Mouse (Mus musculus) hindbrain, embryonic 14.5 days (tissue): ENCODE measurements around the gene Parm1. TPM values are rescaled to one million over a fixed set of nuclear protein-coding genes. Genes with fewer than 3 reads are reported as not detected.

Experiments
- ATAC-seq: fragments of 200-750 bp; cut with Nextera tagmentation; 2 replicates; pipeline ENCODE4 v1.8.0; 2017; ENCODE audit warnings: moderate number of reproducible peaks, mild to moderate bottlenecking, moderate TSS enrichment, moderate library complexity; ENCODE audit not compliant: low FRiP score
- DNase-seq: peaks from one replicate; pipeline ENCODE4 v3.0.0-alpha.2; 2015; ENCODE audit warnings: low spot score
- H3K27ac ChIP-seq: fragments of 300-500 bp; sonication (generic); 2 replicates; pipeline ENCODE4 v1.5.1; 2014; ENCODE audit warnings: mild to moderate bottlenecking, moderate library complexity
- H3K27me3 ChIP-seq: fragments of 300-500 bp; sonication (generic); 2 replicates; pipeline ENCODE4 v1.6.1; 2014; ENCODE audit warnings: mild to moderate bottlenecking, low read length, mixed read lengths; ENCODE audit not compliant: control insufficient read depth, insufficient read depth
- H3K36me3 ChIP-seq: fragments of 300-500 bp; sonication (generic); replicated peaks from 2 replicates; pipeline ENCODE4 v1.6.1; 2014; ENCODE audit not compliant: control insufficient read depth, insufficient read depth
- H3K4me1 ChIP-seq: fragments of 300-500 bp; sonication (generic); replicated peaks from 2 replicates; pipeline ENCODE4 v1.6.1; 2014; ENCODE audit warnings: antibody characterized with exemption, low read length, mixed read lengths; ENCODE audit not compliant: control insufficient read depth, insufficient read depth
- H3K4me2 ChIP-seq: fragments of 300-500 bp; sonication (generic); replicated peaks from 2 replicates; pipeline ENCODE4 v1.6.1; 2014; ENCODE audit warnings: mild to moderate bottlenecking, moderate library complexity
- H3K4me3 ChIP-seq: fragments of 300-500 bp; sonication (generic); replicated peaks from 2 replicates; pipeline ENCODE4 v1.5.1; 2014; ENCODE audit warnings: mild to moderate bottlenecking, low read length
- H3K9ac ChIP-seq: fragments of 300-500 bp; sonication (generic); 2 replicates; pipeline ENCODE4 v1.6.1; 2014
- H3K9me3 ChIP-seq: fragments of 300-500 bp; sonication (generic); 2 replicates; pipeline ENCODE4 v1.6.1; 2016; ENCODE audit warnings: low read length; ENCODE audit not compliant: control insufficient read depth
- WGBS: fragments of 180-500 bp; shearing (Covaris S2); extraction: QIAGEN DNeasy Blood & Tissue Kit; methylation state at CpG from one replicate; pipeline ENCODE4 v1.1.7; 2014; 5-methylcytosine and 5-hydroxymethylcytosine counted together
- polyA plus RNA-seq: library from polyadenylated mRNA; unstranded; fragments of >200 nt; fragmentation: Nextera tagmentation; extraction: Ambion mirVana; gene quantifications from 2 replicates; pipeline ENCODE4 v1.2.1, GENCODE M21; 2014

The Parm1 gene
- polyA plus RNA-seq, 1 experiment from 2014 or later = 5.5 TPM

- Histone ChIP-seq H3K4me1 (no peaks in the 10 kb centered on the region), H3K4me3 (no peak overlapping the region), H3K4me2 (no peak overlapping the region), H3K9me3 (no peaks in the 10 kb centered on the region), H3K27me3 (no peaks in the 10 kb centered on the region), H3K9ac (no peak overlapping the region), H3K27ac (no peak overlapping the region), H3K36me3 (no peaks in the 10 kb centered on the region)
- ATAC-seq (no peak), DNase-seq (no peak)
- 85% methylated on average over 1 of the region's 1 CpGs for WGBS
Observed at GRCm38 (mm10) chr5:91662715-91663114, 145.3 kb downstream of the Parm1 start.

- H3K9me3 ChIP-seq = no peaks in the 10 kb centered on the region
- H3K36me3 ChIP-seq = no peaks in the 10 kb centered on the region
- DNase-seq (no peak), ATAC-seq (no peak)
- WGBS = 45% methylated on average over 4 of the region's 4 CpGs
- no peaks in the 10 kb centered on the region for H3K4me1 ChIP-seq
- no peak overlapping the region for H3K4me3 ChIP-seq
- no peak overlapping the region for H3K27ac ChIP-seq
- H3K4me2 ChIP-seq = no peak overlapping the region
- H3K9ac ChIP-seq = no peak overlapping the region
- no peaks in the 10 kb centered on the region for H3K27me3 ChIP-seq
Observed at GRCm38 (mm10) chr5:91667127-91667526, 149.7 kb downstream of the Parm1 start.

- WGBS = 84% methylated on average over 4 of the region's 4 CpGs
- H3K4me2 ChIP-seq = no peak overlapping the region
Observed at GRCm38 (mm10) chr5:91669235-91669634, 151.8 kb downstream of the Parm1 start.

More at GRCm38 (mm10) chr5:91669235-91669634, 151.8 kb downstream of the Parm1 start:
- Histone ChIP-seq H3K36me3 (no peaks in the 10 kb centered on the region), H3K9ac (no peak overlapping the region), H3K9me3 (no peaks in the 10 kb centered on the region), H3K27me3 (no peaks in the 10 kb centered on the region), H3K27ac (no peak overlapping the region), H3K4me1 (no peaks in the 10 kb centered on the region), H3K4me3 (no peak overlapping the region)
- no peak for DNase-seq
- ATAC-seq = no peak

Other genes starting within 250 kb of the Parm1 start
- 0.14 TPM in 1 of 2 replicates, not detected in the other for gene Btc, start 114.6 kb upstream of the Parm1 start, polyA plus RNA-seq